Mouse (Mus musculus) embryonic fibroblast, embryonic 13.5 days (primary cell): ENCODE data around the gene Fermt2. TPM values are rescaled to one million over a fixed set of nuclear protein-coding genes. Genes with fewer than 3 reads are reported as not detected.

Source experiments
- H3K27ac ChIP-seq: 2 replicates; pipeline ENCODE4 v1.5.1; 2012; ENCODE audit warnings: low read length, control low read depth, inconsistent platforms; ENCODE audit not compliant: insufficient read depth
- H3K4me1 ChIP-seq: 2 replicates; pipeline ENCODE4 v1.6.1; 2011; ENCODE audit warnings: low read length; ENCODE audit not compliant: control insufficient read depth, insufficient read depth
- H3K4me3 ChIP-seq: 2 replicates; pipeline ENCODE4 v1.5.1; 2011; ENCODE audit warnings: mild to moderate bottlenecking, control low read depth, low read length; ENCODE audit not compliant: insufficient read depth
- CTCF ChIP-seq: IDR thresholded peaks from 2 replicates; pipeline ENCODE4 v1.5.1; 2011; ENCODE audit warnings: mild to moderate bottlenecking, control low read depth, low read length, moderate library complexity, borderline replicate concordance; ENCODE audit not compliant: insufficient read depth
- POLR2A ChIP-seq: IDR thresholded peaks from 2 replicates; pipeline ENCODE4 v1.6.1; 2011; ENCODE audit warnings: low read depth, mild to moderate bottlenecking, control low read depth, low read length, moderate library complexity
- polyA plus RNA-seq: library from polyadenylated mRNA; stranded (reverse); fragments of >200 nt; gene quantifications from 2 replicates; pipeline ENCODE4 v1.2.4, GENCODE M21; 2011; ENCODE audit warnings: low read depth; ENCODE audit not compliant: missing spikeins, insufficient read length

Gene Fermt2
- polyA plus RNA-seq, 1 experiment: 244 TPM

- no peak overlapping the region for H3K4me3 ChIP-seq
- TF ChIP-seq POLR2A (no peak), CTCF (no peak)
- no peaks in the 10 kb centered on the region for H3K4me1 ChIP-seq
- H3K27ac ChIP-seq: no peak overlapping the region
Measured at GRCm38 (mm10) chr14:45418553-45418952, 111.4 kb downstream of the Fermt2 start.

GRCm38 (mm10) chr14:45416265-45416664 lies 113.7 kb downstream of the Fermt2 start:
- Histone ChIP-seq H3K4me3 (no peak overlapping the region), H3K4me1 (no peaks in the 10 kb centered on the region), H3K27ac (no peak overlapping the region)
- no peak for TF ChIP-seq POLR2A
- no peak for TF ChIP-seq CTCF

Other genes starting within 250 kb of the Fermt2 start
- gene Ero1l, start 211.3 kb downstream of the Fermt2 start, polyA plus RNA-seq: 92.1 and 103 TPM in 2 replicates
- gene Psmc6, start 200.3 kb downstream of the Fermt2 start, polyA plus RNA-seq: 486 and 500 TPM in 2 replicates
- 14.8 and 20.9 TPM in 2 replicates for gene Styx, start 179.0 kb downstream of the Fermt2 start, polyA plus RNA-seq
- 90.3 and 97.4 TPM in 2 replicates for gene Gnpnat1, start 125.2 kb downstream of the Fermt2 start, polyA plus RNA-seq
- gene Ddhd1, start 128.0 kb upstream of the Fermt2 start, polyA plus RNA-seq: 20.2 and 23.6 TPM in 2 replicates